Mouse (Mus musculus): ENCODE data around the gene Gm20388.

Gm20388 gene

GRCm38 (mm10) chr8:120634329-120634839, 723.7 kb downstream of the Gm20388 start:
- peak; percentile 78 for DNase-seq (ENCODE audit: low spot score)

- peak; percentile 78 for DNase-seq (ENCODE audit: low spot score)
These were observed 730.6 kb downstream of the Gm20388 start for GRCm38 (mm10) chr8:120641245-120641644.

- no peak for DNase-seq (ENCODE audit: low spot score)
These were observed 731.5 kb downstream of the Gm20388 start for GRCm38 (mm10) chr8:120642031-120642662.

GRCm38 (mm10) chr8:120644663-120645062, 734.0 kb downstream of the Gm20388 start:
- peak; percentile 78 for DNase-seq (ENCODE audit: low spot score)

GRCm38 (mm10) chr8:120647532-120647931, 736.9 kb downstream of the Gm20388 start, which contains the start of gene 1190005I06Rik:
TSS of gene 1190005I06Rik (minus strand) at chr8:120647632.
- no peak for DNase-seq (ENCODE audit: low spot score)

- DNase-seq (ENCODE audit: low spot score): no peak
These were observed 745.8 kb downstream of the Gm20388 start for GRCm38 (mm10) chr8:120656322-120657052.

- DNase-seq (ENCODE audit: low spot score): no peak
These were observed 746.8 kb downstream of the Gm20388 start for GRCm38 (mm10) chr8:120657415-120657814.

- DNase-seq (ENCODE audit: low spot score): no peak
These were observed 753.9 kb downstream of the Gm20388 start for GRCm38 (mm10) chr8:120664566-120664965.

- DNase-seq (ENCODE audit: low spot score): no peak
These were observed 755.2 kb downstream of the Gm20388 start for GRCm38 (mm10) chr8:120665726-120666455.

- no peak for DNase-seq (ENCODE audit: low spot score)
These were observed 756.3 kb downstream of the Gm20388 start for GRCm38 (mm10) chr8:120666807-120667470.

GRCm38 (mm10) chr8:120667561-120668373, 757.1 kb downstream of the Gm20388 start, which contains the start of the genes Gm27021 and Cox4i1:
TSS of gene Gm27021 (minus strand) at chr8:120668079.
TSS of gene Cox4i1 (plus strand) at chr8:120668222.
- DNase-seq (ENCODE audit: low spot score): peak; percentile 98

- DNase-seq (ENCODE audit: low spot score): no peak
These were observed 757.8 kb downstream of the Gm20388 start, which contains the start of gene Emc8 for GRCm38 (mm10) chr8:120668374-120668905. TSS of gene Emc8 (minus strand) at chr8:120668573.

- no peak for DNase-seq (ENCODE audit: low spot score)
These were observed 761.1 kb downstream of the Gm20388 start for GRCm38 (mm10) chr8:120671775-120672174.

GRCm38 (mm10) chr8:120672626-120673229, 762.1 kb downstream of the Gm20388 start:
- no peak for DNase-seq (ENCODE audit: low spot score)

- DNase-seq (ENCODE audit: low spot score): no peak
These were observed 762.7 kb downstream of the Gm20388 start for GRCm38 (mm10) chr8:120673298-120673697.

GRCm38 (mm10) chr8:120675718-120676117, 765.1 kb downstream of the Gm20388 start:
- DNase-seq (ENCODE audit: low spot score): peak; percentile 30

- DNase-seq (ENCODE audit: low spot score): peak; percentile 90
These were observed 767.8 kb downstream of the Gm20388 start for GRCm38 (mm10) chr8:120678447-120678846.

- DNase-seq (ENCODE audit: low spot score): no peak
These were observed 769.2 kb downstream of the Gm20388 start for GRCm38 (mm10) chr8:120679629-120680387.

GRCm38 (mm10) chr8:120680405-120680804, 769.8 kb downstream of the Gm20388 start:
- DNase-seq (ENCODE audit: low spot score): peak; percentile 43

All from MN1 (cell line).